Comparison of ENCODE assay signal across 26 mouse cellular contexts in the genomic region with DNA sequence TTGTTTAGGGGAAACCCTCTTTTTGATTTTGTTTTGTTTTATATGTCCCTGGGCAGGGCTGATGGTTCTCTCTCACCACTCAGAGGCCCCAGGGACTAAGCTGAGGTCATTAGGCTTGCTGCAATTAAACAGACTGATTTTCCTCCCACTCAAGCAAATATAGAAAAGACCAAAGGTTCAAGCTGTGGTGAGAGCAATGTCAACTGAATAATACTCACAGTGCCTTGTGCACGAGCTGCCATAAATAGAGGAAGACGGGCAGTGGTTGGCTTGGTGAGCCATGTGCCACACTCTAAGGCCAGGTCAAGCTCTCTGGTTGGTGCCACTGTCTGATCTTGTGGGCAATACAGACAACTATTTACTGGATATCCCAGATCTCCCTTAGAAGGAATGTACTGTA. TPM values are rescaled to one million over a fixed set of nuclear protein-coding genes. Genes with fewer than 3 reads are reported as not detected.
A peak's percentile ranks its signal among the peaks of the same experiment; 100 is the strongest.
DNase-seq lines count a peak whose midpoint lies in the region; ATAC-seq and TF ChIP-seq lines count a peak whose summit lies in the region.
"Had no signal": no experiment of that assay in that cellular context is flagged by ENCODE, and none has a peak within 500 bp of the region (broad histone marks: within the 10 kb centered on the region; RNA-seq: fewer than 3 reads in every experiment).

No protein-coding gene starts in this region.

- 0 out of 2 replicates have a peak overlapping the region, but pooled peaks have one; percentile 50 for H3K27ac ChIP-seq in cerebellum, adult 2 months (ENCODE audit: insufficient read depth, low read length)
- H3K27ac ChIP-seq in liver, embryonic 13.5 days: no peak overlapping the region
- no peak overlapping the region for H3K27ac ChIP-seq in liver, embryonic 12.5 days
- H3K27ac ChIP-seq in intestine, postnatal 0 days (ENCODE audit: low read depth, low read length): peak overlapping the region; percentile 41; the same call in 1 of the 2 replicates
- H3K27ac ChIP-seq in stomach, postnatal 0 days (replicated peaks): no peak overlapping the region
- no peak overlapping the region for H3K27ac ChIP-seq in midbrain, postnatal 0 days (ENCODE audit: low read depth, low read length)
- H3K27ac ChIP-seq: embryonic facial prominence, embryonic 12.5 days; embryonic facial prominence, embryonic 15.5 days; forebrain, embryonic 12.5 days; forebrain, embryonic 15.5 days; hindbrain, embryonic 10.5 days; hindbrain, embryonic 13.5 days had no signal

- DNase-seq in cerebellum, adult 2 months: no peak
- no peak for DNase-seq in cerebellum, adult 18-20 months
- no peak for DNase-seq in liver, embryonic 13.5 days
- no peak for DNase-seq in stomach, postnatal 0 days (ENCODE audit: low spot score)
- no peak for DNase-seq in gastrocnemius, postnatal 25 days
- no peak for DNase-seq in midbrain, postnatal 0 days (ENCODE audit: low spot score)
- DNase-seq: adrenal gland, adult 8-10 months; adrenal gland, postnatal 25 days; cerebellum, adult 11-12 months; cerebellum, adult 9-11 months; cerebellum, postnatal 25 days; gastrocnemius, postnatal 36 days had no signal

- H3K9me3 ChIP-seq in liver, embryonic 13.5 days (replicated peaks): no peaks in the 10 kb centered on the region
- H3K9me3 ChIP-seq in liver, embryonic 12.5 days (replicated peaks): no peaks in the 10 kb centered on the region
- H3K9me3 ChIP-seq in intestine, postnatal 0 days (ENCODE audit: control insufficient read depth): no peaks in the 10 kb centered on the region
- H3K9me3 ChIP-seq in stomach, postnatal 0 days (ENCODE audit: control insufficient read depth, low read length): no peaks in the 10 kb centered on the region
- no peaks in the 10 kb centered on the region for H3K9me3 ChIP-seq in midbrain, postnatal 0 days (ENCODE audit: low read length)
- H3K9me3 ChIP-seq: embryonic facial prominence, embryonic 12.5 days; embryonic facial prominence, embryonic 15.5 days; forebrain, embryonic 12.5 days; forebrain, embryonic 15.5 days; hindbrain, embryonic 10.5 days; hindbrain, embryonic 13.5 days had no signal

- 72% methylated on average over 2 of the region's 2 CpGs for WGBS in cerebellum, adult 2 months
- WGBS in liver, embryonic 13.5 days (ENCODE audit: insufficient replicate concordance): 86% methylated on average over 2 of the region's 2 CpGs
- 82% methylated on average over 2 of the region's 2 CpGs for WGBS in liver, embryonic 12.5 days (ENCODE audit: insufficient replicate concordance)
- 43% methylated on average over 2 of the region's 2 CpGs for WGBS in intestine, postnatal 0 days
- 52% methylated on average over 2 of the region's 2 CpGs for WGBS in stomach, postnatal 0 days
- 88% methylated on average over 2 of the region's 2 CpGs for WGBS in midbrain, postnatal 0 days

- ATAC-seq in liver, embryonic 13.5 days (ENCODE audit: low read depth): peak; percentile 17; the same call in 1 of the 2 replicates
- ATAC-seq in liver, embryonic 12.5 days: no peak; the same call in 1 of the 2 replicates
- ATAC-seq in intestine, postnatal 0 days: peak; percentile 82
- peak; percentile 51; the same call in 1 of the 2 replicates for ATAC-seq in stomach, postnatal 0 days (ENCODE audit: low FRiP score, low TSS enrichment)
- ATAC-seq in midbrain, postnatal 0 days (ENCODE audit: low FRiP score): no peak
- ATAC-seq: activated CD4-positive, CD25-positive, alpha-beta regulatory T cell, adult 4 months; forebrain, embryonic 15.5 days; hindbrain, embryonic 16.5 days had no signal

- H3K4me3 ChIP-seq in cerebellum, adult 2 months (replicated peaks; ENCODE audit: insufficient read depth, low read depth, low read length): no peak overlapping the region
- no peak overlapping the region for H3K4me3 ChIP-seq in liver, embryonic 13.5 days (replicated peaks)
- H3K4me3 ChIP-seq in liver, embryonic 12.5 days: no peak overlapping the region
- H3K4me3 ChIP-seq in intestine, postnatal 0 days (ENCODE audit: low read depth, low read length): no peak overlapping the region
- no peak overlapping the region for H3K4me3 ChIP-seq in stomach, postnatal 0 days (ENCODE audit: low read depth, low read length)
- H3K4me3 ChIP-seq in midbrain, postnatal 0 days (ENCODE audit: low read depth, low read length): no peak overlapping the region
- H3K4me3 ChIP-seq: embryonic facial prominence, embryonic 12.5 days; embryonic facial prominence, embryonic 15.5 days; erythroblast, embryonic 14.5 days; forebrain, embryonic 12.5 days; forebrain, embryonic 15.5 days; hindbrain, embryonic 10.5 days; hindbrain, embryonic 13.5 days had no signal

- no peaks in the 10 kb centered on the region for H3K27me3 ChIP-seq in cerebellum, adult 2 months (ENCODE audit: control insufficient read depth, insufficient read depth, low read length)
- H3K27me3 ChIP-seq in liver, embryonic 13.5 days: no peaks in the 10 kb centered on the region
- no peaks in the 10 kb centered on the region for H3K27me3 ChIP-seq in liver, embryonic 12.5 days (replicated peaks)
- no peaks in the 10 kb centered on the region for H3K27me3 ChIP-seq in intestine, postnatal 0 days (replicated peaks; ENCODE audit: control insufficient read depth, insufficient read depth, low read length)
- no peaks in the 10 kb centered on the region for H3K27me3 ChIP-seq in stomach, postnatal 0 days (ENCODE audit: control insufficient read depth, insufficient read depth, low read length)
- H3K27me3 ChIP-seq in midbrain, postnatal 0 days (ENCODE audit: insufficient read depth, low read length): no peaks in the 10 kb centered on the region
- H3K27me3 ChIP-seq: embryonic facial prominence, embryonic 12.5 days; embryonic facial prominence, embryonic 15.5 days; forebrain, embryonic 12.5 days; forebrain, embryonic 15.5 days; hindbrain, embryonic 13.5 days had no signal

- no peak for TF ChIP-seq CTCF in cerebellum, adult 2 months (IDR thresholded peaks at IDR 0.05; ENCODE audit: borderline replicate concordance, insufficient read depth, low read depth, low read length)
- no peak for TF ChIP-seq CTCF in intestine, postnatal 0 days (IDR thresholded peaks at IDR 0.05; ENCODE audit: low read depth)
- TF ChIP-seq CTCF in stomach, postnatal 0 days (IDR thresholded peaks at IDR 0.05; ENCODE audit: low read depth): no peak
- no peak for TF ChIP-seq CTCF in midbrain, postnatal 0 days (IDR thresholded peaks at IDR 0.05)

- no peak for TF ChIP-seq EP300 in stomach, postnatal 0 days (optimal IDR thresholded peaks at IDR 0.05)

- peaks cover 100% of the 10 kb centered on the region for H3K36me3 ChIP-seq in liver, embryonic 13.5 days
- H3K36me3 ChIP-seq in liver, embryonic 12.5 days: peaks cover 98% of the 10 kb centered on the region
- peaks cover 13% of the 10 kb centered on the region; the same call in 1 of the 2 replicates for H3K36me3 ChIP-seq in intestine, postnatal 0 days (ENCODE audit: control insufficient read depth, insufficient read depth)
- no peaks in the 10 kb centered on the region for H3K36me3 ChIP-seq in stomach, postnatal 0 days (ENCODE audit: control insufficient read depth, insufficient read depth, low read length)
- peaks cover 12% of the 10 kb centered on the region; the same call in 1 of the 2 replicates for H3K36me3 ChIP-seq in midbrain, postnatal 0 days (ENCODE audit: insufficient read depth, low read length)

- H3K9ac ChIP-seq in liver, embryonic 13.5 days: no peak overlapping the region
- no peak overlapping the region for H3K9ac ChIP-seq in liver, embryonic 12.5 days
- no peak overlapping the region for H3K9ac ChIP-seq in intestine, postnatal 0 days (ENCODE audit: low read depth, low read length)
- no peak overlapping the region for H3K9ac ChIP-seq in stomach, postnatal 0 days (ENCODE audit: low read length)
- no peak overlapping the region for H3K9ac ChIP-seq in midbrain, postnatal 0 days (replicated peaks; ENCODE audit: low read length, poor library complexity, severe bottlenecking)
- H3K9ac ChIP-seq: embryonic facial prominence, embryonic 12.5 days; embryonic facial prominence, embryonic 15.5 days; forebrain, embryonic 12.5 days; forebrain, embryonic 15.5 days; hindbrain, embryonic 13.5 days had no signal

- no peak overlapping the region for H3K4me2 ChIP-seq in liver, embryonic 13.5 days
- H3K4me2 ChIP-seq in liver, embryonic 12.5 days: no peak overlapping the region
- H3K4me2 ChIP-seq in intestine, postnatal 0 days (replicated peaks; ENCODE audit: low read depth): no peak overlapping the region
- H3K4me2 ChIP-seq in stomach, postnatal 0 days (replicated peaks; ENCODE audit: low read depth): no peak overlapping the region
- H3K4me2 ChIP-seq in midbrain, postnatal 0 days (ENCODE audit: low read depth, low read length, poor library complexity, severe bottlenecking): no peak overlapping the region
- H3K4me2 ChIP-seq: embryonic facial prominence, embryonic 12.5 days; embryonic facial prominence, embryonic 15.5 days; forebrain, embryonic 12.5 days; forebrain, embryonic 15.5 days; heart, embryonic 11.5 days; hindbrain, embryonic 13.5 days had no signal

- H3K4me1 ChIP-seq in cerebellum, adult 2 months (ENCODE audit: control insufficient read depth, insufficient read depth, low read length): peaks cover 22% of the 10 kb centered on the region
- 0 out of 2 replicates have a peak, but pooled peaks cover 6% of the 10 kb centered on the region for H3K4me1 ChIP-seq in liver, embryonic 13.5 days (replicated peaks)
- H3K4me1 ChIP-seq in liver, embryonic 12.5 days: 0 out of 2 replicates have a peak, but pooled peaks cover 3% of the 10 kb centered on the region
- H3K4me1 ChIP-seq in intestine, postnatal 0 days (replicated peaks; ENCODE audit: control insufficient read depth, insufficient read depth, low read length): no peaks in the 10 kb centered on the region
- H3K4me1 ChIP-seq in stomach, postnatal 0 days (replicated peaks; ENCODE audit: control insufficient read depth, insufficient read depth): 0 out of 2 replicates have a peak, but pooled peaks cover 3% of the 10 kb centered on the region
- no peaks in the 10 kb centered on the region for H3K4me1 ChIP-seq in midbrain, postnatal 0 days (ENCODE audit: insufficient read depth, low read length)
- H3K4me1 ChIP-seq: forebrain, embryonic 12.5 days; forebrain, embryonic 15.5 days; hindbrain, embryonic 10.5 days; hindbrain, embryonic 13.5 days had no signal

- TF ChIP-seq POLR2A in cerebellum, adult 2 months (IDR thresholded peaks at IDR 0.05; ENCODE audit: borderline replicate concordance, insufficient read depth, low read length): no peak

RNA-seq across cellular contexts. Expression of a gene that starts 17.9 kb away (rescaled TPM):
- polyA plus RNA-seq in cerebellum, adult 2 months (2012; rRNA removed): 26.3 and 29.5 TPM in 2 replicates
- polyA plus RNA-seq in liver, embryonic 13.5 days (2015; fragmentation: Nextera tagmentation; extraction: Ambion mirVana): 0.15 and 0.25 TPM in 2 replicates
- 0.81 and 1.3 TPM in 2 replicates for polyA plus RNA-seq in liver, embryonic 12.5 days (2016; fragmentation: Nextera tagmentation; extraction: Ambion mirVana)
- polyA plus RNA-seq in intestine, postnatal 0 days (2015; fragmentation: Nextera tagmentation; extraction: Ambion mirVana): 1.3 and 1.7 TPM in 2 replicates
- 1.8 and 3.2 TPM in 2 replicates for polyA plus RNA-seq in stomach, postnatal 0 days (2015; fragmentation: Nextera tagmentation; extraction: Ambion mirVana)
- total RNA-seq in gastrocnemius, postnatal 25 days (2021): 1 to 10 TPM; 2.7 to 3.0 TPM
- 1.0 and 4.3 TPM in 2 replicates for total RNA-seq in midbrain, postnatal 0 days (2014; rRNA removed)
- polyA plus RNA-seq in midbrain, postnatal 0 days (2015; fragmentation: Nextera tagmentation; extraction: Ambion mirVana): 0.22 and 0.28 TPM in 2 replicates
- total RNA-seq: common myeloid progenitor, adult 5-6 weeks; granulocyte monocyte progenitor cell, adult 5-6 weeks had no signal
- polyA plus RNA-seq: activated CD4-positive, CD25-positive, alpha-beta regulatory T cell, adult 4 months; erythroblast, embryonic 14.5 days; hindbrain, embryonic 13.5 days; hindbrain, embryonic 16.5 days had no signal

Comparison
In these comparisons a context has a peak if more than half of its experiments do, and no peak if none do; other contexts are left out.
1. ATAC-seq: peak in liver, embryonic 13.5 days (single experiment), intestine, postnatal 0 days (single experiment) and stomach, postnatal 0 days (single experiment); none in liver, embryonic 12.5 days (single experiment) and midbrain, postnatal 0 days (single experiment).
2. H3K27ac ChIP-seq: peak in cerebellum, adult 2 months (single experiment) and intestine, postnatal 0 days (single experiment); none in liver, embryonic 13.5 days (single experiment), liver, embryonic 12.5 days (single experiment), stomach, postnatal 0 days (single experiment) and midbrain, postnatal 0 days (single experiment).